Mouse (Mus musculus): ENCODE measurements at regions not wholly inside any gene's neighbourhood (a gene's known extent, or its start where the extent isn't known, plus 50 kb on each side); places are given as distances from the start of the nearest gene placed in this dataset.

DNA sequence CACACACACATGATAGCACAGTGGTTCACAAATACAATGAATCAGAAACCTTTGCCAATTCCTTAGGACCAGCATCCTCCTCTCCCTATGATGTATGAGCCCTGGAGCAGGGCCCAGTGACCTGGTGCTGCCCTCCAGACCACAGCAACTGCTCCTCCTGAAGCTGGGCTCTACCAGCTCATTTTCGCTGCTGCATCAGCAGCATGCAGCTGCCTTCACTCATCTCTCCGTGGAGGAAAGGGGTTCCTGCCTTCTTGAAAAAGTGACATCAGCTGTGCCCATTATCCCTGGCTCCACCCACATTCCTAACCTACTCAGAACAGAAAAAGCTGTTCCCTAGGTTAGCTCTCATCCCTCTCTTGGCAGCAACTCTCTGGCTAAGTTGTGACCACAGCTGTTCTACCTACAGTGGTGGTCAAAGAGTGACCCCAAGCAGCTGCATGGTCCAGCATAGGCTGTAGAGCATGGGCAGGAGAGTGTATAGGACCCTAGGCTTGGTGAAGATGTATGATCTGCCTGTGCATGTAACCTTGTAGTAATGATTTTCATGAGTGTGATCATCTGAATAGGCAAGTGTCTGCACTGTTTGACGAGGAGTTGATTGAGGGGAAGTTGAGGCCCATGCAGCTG lies 592.6 kb upstream of the Mpdz start:
- TF ChIP-seq CTCF (IDR thresholded peaks at IDR 0.05) (no peak), EP300 (IDR thresholded peaks at IDR 0.05) (no peak)

Measured in lung, postnatal 0 days (tissue).